In the genomic region with DNA sequence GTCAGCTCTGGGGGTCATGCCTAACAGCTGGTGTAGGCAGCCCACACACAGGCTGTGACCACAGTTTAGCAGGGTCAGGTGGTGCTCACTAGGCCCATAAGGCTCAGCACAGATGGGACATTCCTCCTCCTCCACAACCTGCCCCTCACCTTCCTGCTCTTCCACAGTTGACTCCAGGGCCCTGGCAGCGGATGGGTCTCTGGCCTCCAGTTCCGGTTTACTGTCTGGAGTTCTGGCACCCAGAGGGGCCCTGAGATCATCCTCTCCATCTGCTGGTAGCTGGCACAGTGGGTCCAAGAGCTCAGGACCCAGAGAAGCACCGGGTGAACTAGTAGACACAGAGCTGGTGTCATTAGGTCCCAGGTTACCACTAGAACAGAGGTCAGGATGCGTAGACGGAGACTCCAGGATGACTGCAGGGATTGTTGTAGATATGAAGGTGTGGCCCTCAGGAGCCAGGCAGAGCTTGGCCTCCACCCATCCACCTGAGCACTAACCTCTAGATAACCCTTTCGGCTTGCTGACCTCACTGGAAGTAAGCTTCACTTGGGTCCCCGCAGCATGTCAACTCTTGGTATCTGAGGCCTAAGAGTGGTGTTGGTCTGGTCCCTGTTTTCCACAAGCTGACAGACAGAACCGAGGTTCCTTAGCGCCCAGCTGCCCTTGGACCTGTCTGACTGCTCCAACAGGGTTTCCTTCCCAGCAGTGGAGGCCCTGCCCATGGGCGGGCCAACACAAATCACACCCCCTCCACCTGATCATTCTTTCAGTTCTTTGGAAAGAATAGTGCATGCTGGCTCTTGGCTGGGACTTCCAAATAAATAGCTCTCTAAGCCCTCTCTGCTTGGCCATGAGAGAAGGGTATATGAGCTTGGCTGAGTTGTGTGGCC, we compare ENCODE assay signal across 14 mouse cellular contexts. TPM values are rescaled to one million over a fixed set of nuclear protein-coding genes. Genes with fewer than 3 reads are reported as not detected.
A peak's percentile ranks its signal among the peaks of the same experiment; 100 is the strongest.
DNase-seq lines count a peak whose midpoint lies in the region; ATAC-seq and TF ChIP-seq lines count a peak whose summit lies in the region.
"Had no signal": no experiment of that assay in that cellular context is flagged by ENCODE, and none has a peak within 500 bp of the region (broad histone marks: within the 10 kb centered on the region; RNA-seq: fewer than 3 reads in every experiment).

A gene (minus strand): TSS at position 681 of the 890 bp plus-strand sequence.

- WGBS in limb, embryonic 15.5 days = 83% methylated on average over 10 of the region's 10 CpGs
- 91% methylated on average over 10 of the region's 10 CpGs for WGBS in limb, embryonic 10.5 days
- WGBS in intestine, embryonic 16.5 days = 76% methylated on average over 10 of the region's 10 CpGs
- 93% methylated on average over 10 of the region's 10 CpGs for WGBS in midbrain, embryonic 14.5 days

- no peak within 1 kb of the TSS for H3K4me2 ChIP-seq in limb, embryonic 15.5 days
- peak within 1 kb of the TSS; percentile 25; the same call in 1 of the 2 replicates for H3K4me2 ChIP-seq in intestine, embryonic 16.5 days (ENCODE audit: low read depth, low read length)
- H3K4me2 ChIP-seq in midbrain, embryonic 14.5 days (ENCODE audit: low read length) = no peak within 1 kb of the TSS
- H3K4me2 ChIP-seq: forebrain, embryonic 15.5 days; heart, embryonic 13.5 days; limb, embryonic 13.5 days; lung, embryonic 15.5 days had no signal

- H3K4me1 ChIP-seq in limb, embryonic 15.5 days = peaks cover 15% of the 10 kb centered on the region
- H3K4me1 ChIP-seq in limb, embryonic 10.5 days = peaks cover 18% of the 10 kb centered on the region
- peaks cover 2 to 13% of the 10 kb centered on the region in 2 experiments; a peak in 3 of 4 replicates for H3K4me1 ChIP-seq in ES-E14 (ENCODE audit: control insufficient read depth in 2 of 2, insufficient read depth in 2 of 2, low read length in 2 of 2, poor library complexity in 1 of 2)
- H3K4me1 ChIP-seq in intestine, embryonic 16.5 days (ENCODE audit: control insufficient read depth, insufficient read depth, low read length) = peaks cover 19% of the 10 kb centered on the region
- peaks cover 14% of the 10 kb centered on the region for H3K4me1 ChIP-seq in midbrain, embryonic 14.5 days (ENCODE audit: control insufficient read depth, insufficient read depth, low read length)

- in situ Hi-C loops in ES-E14 (cut with MboI; ENCODE audit: low sequenced_read_pairs in 2 of 2, unreplicated experiment in 2 of 2) = no loop called here

- H3K9me3 ChIP-seq in limb, embryonic 15.5 days = no peaks in the 10 kb centered on the region
- no peaks in the 10 kb centered on the region for H3K9me3 ChIP-seq in limb, embryonic 10.5 days (replicated peaks)
- H3K9me3 ChIP-seq in ES-E14 (ENCODE audit: control insufficient read depth, insufficient read depth, low read depth, low read length) = no peaks in the 10 kb centered on the region
- H3K9me3 ChIP-seq in intestine, embryonic 16.5 days (ENCODE audit: control insufficient read depth, low read length) = no peaks in the 10 kb centered on the region
- no peaks in the 10 kb centered on the region for H3K9me3 ChIP-seq in midbrain, embryonic 14.5 days (ENCODE audit: control insufficient read depth, low read length)
- H3K9me3 ChIP-seq: forebrain, embryonic 15.5 days; heart, embryonic 13.5 days; limb, embryonic 13.5 days; lung, embryonic 15.5 days had no signal

- H3K27me3 ChIP-seq in limb, embryonic 15.5 days = peaks cover 26% of the 10 kb centered on the region
- peaks cover 31% of the 10 kb centered on the region for H3K27me3 ChIP-seq in limb, embryonic 10.5 days (ENCODE audit: low read depth, poor library complexity, severe bottlenecking)
- no peaks in the 10 kb centered on the region; the same call in 1 of the 2 replicates for H3K27me3 ChIP-seq in intestine, embryonic 16.5 days (replicated peaks; ENCODE audit: control insufficient read depth, insufficient read depth, low read length)
- no peaks in the 10 kb centered on the region for H3K27me3 ChIP-seq in midbrain, embryonic 14.5 days (ENCODE audit: control insufficient read depth, insufficient read depth, low read length)
- H3K27me3 ChIP-seq: forebrain, embryonic 15.5 days had no signal

- H3K4me3 ChIP-seq in limb, embryonic 15.5 days = no peak within 1 kb of the TSS
- H3K4me3 ChIP-seq in limb, embryonic 10.5 days = no peak within 1 kb of the TSS
- no peak within 1 kb of the TSS for H3K4me3 ChIP-seq in ES-E14 (ENCODE audit: insufficient read depth in 1 of 2, low read depth in 1 of 2, low read length in 2 of 2, poor library complexity in 1 of 2, severe bottlenecking in 1 of 2)
- H3K4me3 ChIP-seq in intestine, embryonic 16.5 days (ENCODE audit: low read length) = peak within 1 kb of the TSS; percentile 19
- no peak within 1 kb of the TSS for H3K4me3 ChIP-seq in midbrain, embryonic 14.5 days (replicated peaks; ENCODE audit: low read depth, low read length)
- H3K4me3 ChIP-seq: forebrain, embryonic 15.5 days; heart, embryonic 13.5 days; limb, embryonic 13.5 days; lung, embryonic 15.5 days had no signal

- no peak for ATAC-seq in limb, embryonic 15.5 days (ENCODE audit: insufficient number of reproducible peaks, low FRiP score, low TSS enrichment, low read depth)
- ATAC-seq in intestine, embryonic 16.5 days = peak; percentile 73
- no peak for ATAC-seq in midbrain, embryonic 14.5 days (ENCODE audit: low FRiP score, low TSS enrichment)
- ATAC-seq: forebrain, embryonic 15.5 days had no signal

- DNase-seq in limb, embryonic 10.5 days (ENCODE audit: low spot score) = no peak
- DNase-seq in ES-E14 (ENCODE audit: low read depth, low spot score) = no peak
- peak; percentile 43 for DNase-seq in R1 (ENCODE audit: low read depth, low spot score)
- no peak for DNase-seq in adrenal gland, adult 18-20 months (ENCODE audit: low spot score in 2 of 2)
- no peak for DNase-seq in midbrain, embryonic 14.5 days
- DNase-seq: adrenal gland, postnatal 25 days; gastrocnemius, postnatal 14 days; thymus, postnatal 25 days had no signal

- peaks cover 47% of the 10 kb centered on the region for H3K36me3 ChIP-seq in limb, embryonic 15.5 days
- H3K36me3 ChIP-seq in limb, embryonic 10.5 days = peaks cover 65% of the 10 kb centered on the region
- peaks cover 43% of the 10 kb centered on the region for H3K36me3 ChIP-seq in ES-E14 (ENCODE audit: control insufficient read depth, insufficient read depth, low read length, poor library complexity, severe bottlenecking)
- peaks cover 12% of the 10 kb centered on the region; the same call in 1 of the 2 replicates for H3K36me3 ChIP-seq in intestine, embryonic 16.5 days (ENCODE audit: control insufficient read depth, insufficient read depth, low read length)
- H3K36me3 ChIP-seq in midbrain, embryonic 14.5 days (ENCODE audit: control insufficient read depth, insufficient read depth, low read length) = peaks cover 66% of the 10 kb centered on the region

- no peak within 1 kb of the TSS for H3K9ac ChIP-seq in limb, embryonic 15.5 days
- H3K9ac ChIP-seq in ES-E14 (ENCODE audit: insufficient read depth, low read depth, low read length, poor library complexity, severe bottlenecking) = no peak within 1 kb of the TSS
- H3K9ac ChIP-seq in intestine, embryonic 16.5 days (ENCODE audit: low read depth, low read length) = peak within 1 kb of the TSS; percentile 33; the same call in 1 of the 2 replicates
- H3K9ac ChIP-seq in midbrain, embryonic 14.5 days (replicated peaks; ENCODE audit: low read length) = no peak within 1 kb of the TSS
- H3K9ac ChIP-seq: forebrain, embryonic 15.5 days; heart, embryonic 13.5 days; limb, embryonic 13.5 days; lung, embryonic 15.5 days had no signal

- H3K27ac ChIP-seq in limb, embryonic 15.5 days = no peak within 1 kb of the TSS; the same call in 1 of the 2 replicates
- no peak within 1 kb of the TSS for H3K27ac ChIP-seq in limb, embryonic 10.5 days
- no peak within 1 kb of the TSS for H3K27ac ChIP-seq in ES-E14 (ENCODE audit: insufficient read depth, low read depth, low read length, poor library complexity, severe bottlenecking)
- H3K27ac ChIP-seq in intestine, embryonic 16.5 days (ENCODE audit: low read length) = peak within 1 kb of the TSS; percentile 63
- H3K27ac ChIP-seq in midbrain, embryonic 14.5 days (replicated peaks; ENCODE audit: low read depth, low read length) = no peak within 1 kb of the TSS
- H3K27ac ChIP-seq: forebrain, embryonic 15.5 days; heart, embryonic 13.5 days; limb, embryonic 13.5 days; lung, embryonic 15.5 days had no signal

TF ChIP-seq in ES-E14, 5 proteins besides CTCF, POLR2A, EP300 and RAD21:
- TF ChIP-seq MAFK (IDR thresholded peaks at IDR 0.05; ENCODE audit: insufficient read depth, low read depth, low read length) (no peak), CHD2 (IDR thresholded peaks at IDR 0.05; ENCODE audit: low read depth, low read length) (no peak), ZNF384 (IDR thresholded peaks at IDR 0.05; ENCODE audit: low read depth, low read length) (no peak), HCFC1 (IDR thresholded peaks at IDR 0.05; ENCODE audit: borderline replicate concordance, insufficient read depth, low read length) (no peak), ZC3H11A (IDR thresholded peaks at IDR 0.05; ENCODE audit: borderline replicate concordance, low read depth, low read length) (no peak)

RNA-seq across cellular contexts. Expression of the gene that starts here (rescaled TPM):
- 10.2 and 10.4 TPM in 2 replicates for polyA plus RNA-seq in limb, embryonic 15.5 days (2015; fragmentation: Nextera tagmentation; extraction: Ambion mirVana)
- 6.5 and 7.8 TPM in 2 replicates for polyA plus RNA-seq in limb, embryonic 10.5 days (2016; fragmentation: Nextera tagmentation; extraction: Ambion mirVana)
- total RNA-seq in ES-E14 (2012; rRNA removed) = 14.5 and 32.9 TPM in 2 replicates
- polyA plus RNA-seq in intestine, embryonic 16.5 days (2015; fragmentation: Nextera tagmentation; extraction: Ambion mirVana) = 7.3 and 9.3 TPM in 2 replicates
- 1 to 10 TPM; 2.2 to 5.7 TPM for total RNA-seq in adrenal gland, adult 18-20 months (2021)
- polyA plus RNA-seq in midbrain, embryonic 14.5 days (2014; fragmentation: Nextera tagmentation; extraction: Ambion mirVana) = 3.7 and 5.1 TPM in 2 replicates
